Mouse (Mus musculus) ES-Bruce4 (cell line): ENCODE results near the gene 1700012A03Rik.

ENCODE experiments used
- CTCF ChIP-seq: IDR thresholded peaks from one replicate; pipeline ENCODE4 v1.8.1; 2011; ENCODE audit warnings: low read depth, low read length
- POLR2A ChIP-seq: IDR thresholded peaks from one replicate; pipeline ENCODE4 v1.8.1; 2011; ENCODE audit warnings: low read length; ENCODE audit not compliant: insufficient read depth

- TF ChIP-seq CTCF (no peak), POLR2A (no peak)
Observed at GRCm38 (mm10) chr6:32052135-32052915, 2.3 kb downstream of the 1700012A03Rik start.
